Mouse (Mus musculus): ENCODE data around the gene Selenop.

The Selenop gene

GRCm38 (mm10) chr15:3271216-3271615, 2.9 kb downstream of the Selenop start:
- peak; percentile 33 to 62 for DNase-seq

- DNase-seq: no peak
These were observed 4.8 kb downstream of the Selenop start for GRCm38 (mm10) chr15:3273191-3273590.

GRCm38 (mm10) chr15:3277391-3277790, 9.0 kb downstream of the Selenop start:
- DNase-seq: no peak

GRCm38 (mm10) chr15:3279242-3279641, 10.9 kb downstream of the Selenop start:
- no peak for DNase-seq

- no peak for DNase-seq
These were observed 12.9 kb downstream of the Selenop start for GRCm38 (mm10) chr15:3281216-3281615.

GRCm38 (mm10) chr15:3281737-3282136, 13.4 kb downstream of the Selenop start:
- no peak for DNase-seq

GRCm38 (mm10) chr15:3286032-3286431, 17.7 kb downstream of the Selenop start:
- no peak for DNase-seq

GRCm38 (mm10) chr15:3290435-3290834, 22.1 kb downstream of the Selenop start:
- no peak for DNase-seq

GRCm38 (mm10) chr15:3293477-3293876, 25.1 kb downstream of the Selenop start:
- no peak for DNase-seq

GRCm38 (mm10) chr15:3295986-3296385, 27.6 kb downstream of the Selenop start:
- DNase-seq: no peak

- DNase-seq: no peak
These were observed 29.3 kb downstream of the Selenop start for GRCm38 (mm10) chr15:3297615-3298014.

GRCm38 (mm10) chr15:3300361-3301100, 32.2 kb downstream of the Selenop start:
- DNase-seq: no peak

GRCm38 (mm10) chr15:3303426-3303825, 35.1 kb downstream of the Selenop start, which contains the start of gene Ccdc152:
Ccdc152 (minus strand) TSS chr15:3303526.
- no peak for DNase-seq

- no peak for DNase-seq
These were observed 41.5 kb downstream of the Selenop start for GRCm38 (mm10) chr15:3309856-3310255.

GRCm38 (mm10) chr15:3312937-3313336, 44.6 kb downstream of the Selenop start:
- DNase-seq: no peak

- no peak for DNase-seq
These were observed 48.3 kb downstream of the Selenop start for GRCm38 (mm10) chr15:3316617-3317016.

- DNase-seq: no peak
These were observed 51.6 kb downstream of the Selenop start for GRCm38 (mm10) chr15:3319929-3320328.

GRCm38 (mm10) chr15:3323041-3323440, 54.7 kb downstream of the Selenop start:
- no peak for DNase-seq
